ENCODE assay signal across 15 mouse cellular contexts in the genomic region with DNA sequence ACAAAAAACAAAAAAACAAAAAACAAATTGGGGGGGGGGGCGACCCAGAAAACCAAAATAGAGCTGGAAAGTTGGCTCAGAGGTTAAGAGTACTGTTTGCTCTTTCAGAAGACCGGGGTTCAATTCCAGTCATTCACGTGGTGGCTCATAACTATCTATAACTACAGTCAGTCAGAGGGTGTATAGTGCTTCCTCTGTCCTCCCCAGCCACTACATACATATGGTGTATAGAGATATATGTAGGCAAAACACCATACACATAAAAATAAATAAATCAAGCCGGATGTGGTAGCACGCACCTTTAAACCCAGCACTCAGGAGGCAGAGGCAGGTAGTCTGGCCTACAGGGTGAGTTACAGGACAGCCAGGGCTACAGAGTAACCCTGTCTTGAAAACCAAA. TPM values are rescaled to one million over a fixed set of nuclear protein-coding genes. Genes with fewer than 3 reads are reported as not detected.
"Had no signal": no experiment of that assay in that cellular context is flagged by ENCODE, and none has a peak within 500 bp of the region (broad histone marks: within the 10 kb centered on the region; RNA-seq: fewer than 3 reads in every experiment).

No protein-coding gene starts in this region.

- H3K27ac ChIP-seq: kidney, postnatal 0 days; layer of hippocampus, adult 2 months; left cerebral cortex, adult 2 months; limb, embryonic 15.5 days; macrophage; midbrain, embryonic 13.5 days; stomach, postnatal 0 days had no signal

- H3K9me3 ChIP-seq: limb, embryonic 15.5 days; midbrain, embryonic 13.5 days had no signal

- H3K4me2 ChIP-seq: limb, embryonic 15.5 days; lung, embryonic 14.5 days; midbrain, embryonic 13.5 days had no signal

- H3K27me3 ChIP-seq: limb, embryonic 15.5 days; midbrain, embryonic 13.5 days had no signal

- H3K9ac ChIP-seq: limb, embryonic 15.5 days; lung, embryonic 14.5 days; midbrain, embryonic 13.5 days had no signal

- ATAC-seq: midbrain, embryonic 13.5 days had no signal

- H3K4me3 ChIP-seq: layer of hippocampus, adult 2 months; left cerebral cortex, adult 2 months; limb, embryonic 15.5 days; midbrain, embryonic 13.5 days had no signal

- H3K4me1 ChIP-seq: limb, embryonic 15.5 days; midbrain, embryonic 13.5 days had no signal

- DNase-seq: kidney, adult 11 months; kidney, adult 9 months; kidney, postnatal 4 days; lung, embryonic 14.5 days; lung, postnatal 10 days; right cerebral cortex, postnatal 14 days; thymus, postnatal 4 days had no signal

RNA-seq across cellular contexts. Expression of gene Syt2, which starts 31.9 kb away (rescaled TPM):
- polyA plus RNA-seq: macrophage; spleen, adult 2 months had no signal
